Mouse (Mus musculus) urinary bladder, adult 18-20 months (tissue): Measurements from ENCODE around the gene Eif5a.
A peak's percentile ranks its signal among the peaks of the same experiment; 100 is the strongest.
"Not testable (repeated sequence)": the region's sequence is repeated elsewhere in the genome, so short reads cannot be mapped to it uniquely, and the experiment has no call there.

ENCODE experiments used
- DNase-seq, 2 experiments: peaks; one replicate each; pipeline ENCODE4 v3.0.0; 2022; ENCODE audit warnings: low spot score in 2 of 2, mixed read lengths in 2 of 2

The Eif5a gene

GRCm38 (mm10) chr11:69945997-69946891 lies 24.5 kb upstream of the Eif5a start:
- no peak for DNase-seq

GRCm38 (mm10) chr11:69945216-69945615 lies 23.5 kb upstream of the Eif5a start:
- no peak for DNase-seq

- DNase-seq, result no peak
Measured at GRCm38 (mm10) chr11:69940962-69941361, 19.2 kb upstream of the Eif5a start.

- no peak for DNase-seq
Measured at GRCm38 (mm10) chr11:69939731-69940130, 18.0 kb upstream of the Eif5a start.

GRCm38 (mm10) chr11:69939181-69939580 lies 17.4 kb upstream of the Eif5a start:
- DNase-seq, result no peak

- no peak for DNase-seq
Measured at GRCm38 (mm10) chr11:69938401-69938979, 16.7 kb upstream of the Eif5a start.

GRCm38 (mm10) chr11:69937834-69938233 lies 16.1 kb upstream of the Eif5a start:
- DNase-seq, result no peak

- no peak for DNase-seq
Measured at GRCm38 (mm10) chr11:69937385-69937784, 15.6 kb upstream of the Eif5a start.

GRCm38 (mm10) chr11:69936714-69937347 lies 15.1 kb upstream of the Eif5a start:
- DNase-seq, result no peak

GRCm38 (mm10) chr11:69936156-69936555 lies 14.4 kb upstream of the Eif5a start:
- DNase-seq, result no peak

GRCm38 (mm10) chr11:69935137-69935879 lies 13.6 kb upstream of the Eif5a start, which contains the start of gene Ybx2:
Ybx2 (plus strand) TSS chr11:69935796.
- peak; percentile 75 to 87 for DNase-seq

- no peak for DNase-seq
Measured at GRCm38 (mm10) chr11:69934681-69935080, 12.9 kb upstream of the Eif5a start.

GRCm38 (mm10) chr11:69934169-69934568 lies 12.4 kb upstream of the Eif5a start:
- peak; percentile 80 to 92 for DNase-seq

GRCm38 (mm10) chr11:69933066-69933465 lies 11.3 kb upstream of the Eif5a start:
- DNase-seq, result no peak

GRCm38 (mm10) chr11:69932254-69932653 lies 10.5 kb upstream of the Eif5a start:
- no peak for DNase-seq

GRCm38 (mm10) chr11:69931769-69932168 lies 10.0 kb upstream of the Eif5a start:
- no peak for DNase-seq

GRCm38 (mm10) chr11:69930967-69931537 lies 9.3 kb upstream of the Eif5a start:
- no peak for DNase-seq

- not testable (repeated sequence) for DNase-seq
Measured at GRCm38 (mm10) chr11:69930176-69930575, 8.4 kb upstream of the Eif5a start.

GRCm38 (mm10) chr11:69929712-69930111 lies 8.0 kb upstream of the Eif5a start:
- no peak for DNase-seq

- no peak for DNase-seq
Measured at GRCm38 (mm10) chr11:69927501-69927900, 5.7 kb upstream of the Eif5a start.

- DNase-seq, result no peak
Measured at GRCm38 (mm10) chr11:69922796-69923195, 1.0 kb upstream of the Eif5a start.
